Mouse (Mus musculus): ENCODE measurements around the gene Abcb6.

- TF ChIP-seq CTCF (IDR thresholded peaks at IDR 0.05; ENCODE audit: low read depth, low read length) = no peak
- TF ChIP-seq POLR2AphosphoS5 (IDR thresholded peaks at IDR 0.05; ENCODE audit: insufficient replicate concordance, low read depth, low read length) = peak; percentile 65; the same call in 1 of the 2 replicates
- no peak for TF ChIP-seq GATA1 (IDR thresholded peaks at IDR 0.05; ENCODE audit: borderline replicate concordance, low read length)
Measured at GRCm38 (mm10) chr1:75191622-75192402, 11.6 kb upstream of the Abcb6 start, which contains the start of the genes Ankzf1 and Atg9a.

Data from G1E (cell line).